Mouse (Mus musculus) midbrain, embryonic 14.5 days (tissue): ENCODE measurements at regions not wholly inside any gene's neighbourhood (a gene's known extent, or its start where the extent isn't known, plus 50 kb on each side); places are given as distances from the start of the nearest gene placed in this dataset.

Experiments used
- ATAC-seq: fragments of 200-750 bp; cut with Nextera tagmentation; 2 replicates; pipeline ENCODE4 v1.8.0; 2017; ENCODE audit warnings: moderate number of reproducible peaks, moderate library complexity; ENCODE audit not compliant: low FRiP score, low TSS enrichment
- DNase-seq: peaks from one replicate; pipeline ENCODE4 v3.0.0-alpha.2; 2015
- H3K27ac ChIP-seq: fragments of 300-500 bp; sonication (generic); replicated peaks from 2 replicates; pipeline ENCODE4 v1.5.1; 2014; ENCODE audit warnings: mild to moderate bottlenecking, low read depth, low read length, moderate library complexity
- H3K27me3 ChIP-seq: fragments of 300-500 bp; sonication (generic); 2 replicates; pipeline ENCODE4 v1.6.1; 2014; ENCODE audit warnings: low read length, control low read depth, mixed read lengths; ENCODE audit not compliant: control insufficient read depth, insufficient read depth
- H3K36me3 ChIP-seq: fragments of 300-500 bp; sonication (generic); 2 replicates; pipeline ENCODE4 v1.6.1; 2014; ENCODE audit warnings: low read length, control low read depth; ENCODE audit not compliant: control insufficient read depth, insufficient read depth
- H3K4me1 ChIP-seq: fragments of 300-500 bp; sonication (generic); 2 replicates; pipeline ENCODE4 v1.6.1; 2014; ENCODE audit warnings: mild to moderate bottlenecking, antibody characterized with exemption, low read length, control low read depth; ENCODE audit not compliant: control insufficient read depth, insufficient read depth
- H3K4me2 ChIP-seq: fragments of 300-500 bp; sonication (generic); 2 replicates; pipeline ENCODE4 v1.6.1; 2014; ENCODE audit warnings: mild to moderate bottlenecking, low read length, moderate library complexity
- H3K4me3 ChIP-seq: fragments of 300-500 bp; sonication (generic); replicated peaks from 2 replicates; pipeline ENCODE4 v1.5.1; 2014; ENCODE audit warnings: low read depth, low read length
- H3K9ac ChIP-seq: fragments of 300-500 bp; sonication (generic); replicated peaks from 2 replicates; pipeline ENCODE4 v1.6.1; 2014; ENCODE audit warnings: mild to moderate bottlenecking, low read length, moderate library complexity
- H3K9me3 ChIP-seq: fragments of 300-500 bp; sonication (generic); 2 replicates; pipeline ENCODE4 v1.6.1; 2016; ENCODE audit warnings: low read length, control low read depth, mixed read lengths; ENCODE audit not compliant: control insufficient read depth
- WGBS: fragments of 180-500 bp; shearing (Covaris S2); extraction: QIAGEN DNeasy Blood & Tissue Kit; methylation state at CpG from one replicate; pipeline ENCODE4 v1.1.7; 2014; 5-methylcytosine and 5-hydroxymethylcytosine counted together

DNA sequence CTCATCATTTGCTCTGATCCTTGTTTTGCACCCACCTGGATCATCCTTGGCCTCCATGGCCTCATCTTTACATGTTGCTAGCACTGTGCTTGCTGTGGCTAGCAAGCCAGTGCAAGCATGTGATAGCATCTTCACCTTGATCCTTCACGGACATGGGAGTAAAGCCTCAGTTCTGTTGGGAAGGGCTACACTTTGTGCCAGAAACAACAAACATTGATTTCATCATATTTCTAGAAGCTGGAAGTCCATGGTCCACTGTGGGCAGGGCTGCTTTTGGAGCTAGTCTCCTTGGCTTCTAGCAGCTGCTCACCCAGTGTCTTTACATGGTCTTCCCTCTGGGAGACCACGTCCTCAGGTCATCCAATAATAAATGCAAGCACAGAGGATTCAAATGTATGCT lies 587.1 kb downstream of the Rnf144a start:
- Histone ChIP-seq H3K4me3 (no peak overlapping the region), H3K27ac (no peak overlapping the region), H3K4me2 (no peak overlapping the region), H3K4me1 (0 out of 2 replicates have a peak, but pooled peaks cover 4% of the 10 kb centered on the region), H3K9me3 (no peaks in the 10 kb centered on the region), H3K9ac (no peak overlapping the region), H3K27me3 (no peaks in the 10 kb centered on the region), H3K36me3 (no peaks in the 10 kb centered on the region)
- ATAC-seq (no peak), DNase-seq (no peak)
- WGBS: 88% methylated on average over 2 of the region's 2 CpGs

DNA sequence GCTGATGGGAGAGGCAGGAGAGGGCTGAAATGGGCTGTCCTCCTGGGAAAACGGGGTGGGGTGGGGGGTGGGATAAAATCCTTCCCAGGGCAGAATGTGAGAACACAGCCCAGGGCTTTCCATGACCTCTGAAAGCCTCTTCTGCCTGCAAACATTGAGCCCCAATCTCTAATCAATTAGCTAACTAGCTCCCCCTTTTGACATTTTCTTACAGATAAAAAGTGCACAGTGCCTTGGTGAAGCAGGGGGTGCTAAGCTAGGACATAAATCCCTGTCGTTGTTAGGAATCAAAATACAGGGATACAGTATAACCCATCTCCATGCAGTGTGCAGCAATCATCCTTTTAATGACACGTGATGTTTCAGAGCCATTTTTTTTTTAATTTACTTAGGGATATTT lies 588.1 kb downstream of the Rnf144a start:
- Histone ChIP-seq H3K4me1 (0 out of 2 replicates have a peak, but pooled peaks cover 4% of the 10 kb centered on the region), H3K9me3 (no peaks in the 10 kb centered on the region), H3K36me3 (no peaks in the 10 kb centered on the region), H3K9ac (no peak overlapping the region), H3K27me3 (no peaks in the 10 kb centered on the region), H3K27ac (0 out of 2 replicates have a peak overlapping the region, but pooled peaks have one; percentile 41), H3K4me3 (no peak overlapping the region), H3K4me2 (no peak overlapping the region)
- WGBS: 16% methylated on average over 3 of the region's 3 CpGs
- no peak for ATAC-seq
- DNase-seq: peak; percentile 52

DNA sequence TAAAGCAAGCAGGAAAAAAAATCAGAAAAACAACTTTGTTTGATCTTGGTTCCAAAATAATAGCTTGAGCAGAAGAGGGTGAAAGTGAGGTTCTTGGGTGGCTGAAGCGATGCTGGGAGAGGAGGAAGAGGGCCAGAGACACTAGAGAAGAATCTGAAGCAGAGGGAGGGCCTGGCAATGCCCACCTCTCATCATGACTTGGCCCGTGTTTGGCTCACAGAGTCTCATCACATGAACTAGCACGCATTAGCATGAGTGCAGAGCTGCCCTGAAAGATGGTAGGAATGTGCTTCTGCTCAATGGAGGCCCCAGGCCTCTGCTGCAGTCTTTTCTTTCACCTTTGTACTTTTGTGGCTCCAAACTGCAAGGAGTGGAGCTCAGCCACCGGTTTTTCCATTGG lies 588.6 kb downstream of the Rnf144a start:
- Histone ChIP-seq H3K4me1 (0 out of 2 replicates have a peak, but pooled peaks cover 4% of the 10 kb centered on the region), H3K9me3 (no peaks in the 10 kb centered on the region), H3K27me3 (no peaks in the 10 kb centered on the region), H3K4me3 (no peak overlapping the region), H3K27ac (peak overlapping the region; percentile 41; the same call in 1 of the 2 replicates), H3K4me2 (no peak overlapping the region), H3K9ac (no peak overlapping the region), H3K36me3 (no peaks in the 10 kb centered on the region)
- DNase-seq (no peak), ATAC-seq (no peak)
- 55% methylated on average over 4 of the region's 4 CpGs for WGBS

DNA sequence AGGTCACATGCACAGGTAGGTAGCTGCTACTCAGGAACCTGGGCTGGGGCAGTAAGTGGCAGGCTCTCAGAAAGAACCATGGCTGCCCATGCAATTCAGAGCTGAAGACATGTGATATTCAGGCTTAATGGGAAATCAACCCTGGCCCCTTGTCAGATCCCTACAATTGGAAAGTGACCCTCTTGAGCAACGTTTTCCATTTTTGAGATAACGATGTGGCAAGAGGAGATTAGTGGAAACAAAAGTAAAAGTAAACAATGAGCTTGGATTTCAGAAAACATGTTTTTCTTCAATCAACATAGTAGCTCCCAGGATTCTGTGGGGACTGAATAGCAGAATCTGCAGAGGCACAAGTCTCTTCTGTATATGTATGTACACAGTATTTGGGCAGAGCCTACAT lies 598.8 kb downstream of the Rnf144a start:
- no peak for ATAC-seq
- 82% methylated on average over 2 of the region's 2 CpGs for WGBS

DNA sequence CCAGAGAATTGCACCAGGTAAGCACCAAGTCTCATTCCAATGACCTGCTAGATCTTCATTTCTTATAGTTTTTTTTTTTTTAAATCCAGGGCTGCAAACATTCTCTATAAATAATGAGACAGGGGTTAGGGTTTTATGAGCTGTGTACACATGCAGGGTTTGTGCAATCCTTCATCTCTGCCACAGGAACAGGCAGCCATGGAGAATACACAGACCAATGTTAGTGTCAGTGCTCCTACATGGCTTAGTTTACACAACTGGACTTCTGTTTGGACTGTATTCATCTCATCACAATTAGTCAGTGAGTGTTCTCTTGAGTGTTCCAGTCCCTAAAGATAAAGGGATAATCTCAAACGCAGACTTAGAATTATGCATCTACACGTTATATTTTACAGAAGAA lies 620.0 kb downstream of the Rnf144a start:
- ATAC-seq (no peak), DNase-seq (no peak)
- Histone ChIP-seq H3K9me3 (no peaks in the 10 kb centered on the region), H3K36me3 (no peaks in the 10 kb centered on the region), H3K9ac (no peak overlapping the region), H3K27ac (no peak overlapping the region), H3K4me2 (no peak overlapping the region), H3K4me1 (no peaks in the 10 kb centered on the region), H3K4me3 (no peak overlapping the region), H3K27me3 (no peaks in the 10 kb centered on the region)
- WGBS: 82% methylated on average over 2 of the region's 2 CpGs

More for the DNA sequence above, 598.8 kb downstream of the Rnf144a start:
- Histone ChIP-seq H3K27ac (no peak overlapping the region), H3K9ac (no peak overlapping the region), H3K27me3 (no peaks in the 10 kb centered on the region), H3K4me1 (no peaks in the 10 kb centered on the region), H3K36me3 (no peaks in the 10 kb centered on the region), H3K9me3 (no peaks in the 10 kb centered on the region), H3K4me2 (no peak overlapping the region), H3K4me3 (no peak overlapping the region)
- DNase-seq: no peak

DNA sequence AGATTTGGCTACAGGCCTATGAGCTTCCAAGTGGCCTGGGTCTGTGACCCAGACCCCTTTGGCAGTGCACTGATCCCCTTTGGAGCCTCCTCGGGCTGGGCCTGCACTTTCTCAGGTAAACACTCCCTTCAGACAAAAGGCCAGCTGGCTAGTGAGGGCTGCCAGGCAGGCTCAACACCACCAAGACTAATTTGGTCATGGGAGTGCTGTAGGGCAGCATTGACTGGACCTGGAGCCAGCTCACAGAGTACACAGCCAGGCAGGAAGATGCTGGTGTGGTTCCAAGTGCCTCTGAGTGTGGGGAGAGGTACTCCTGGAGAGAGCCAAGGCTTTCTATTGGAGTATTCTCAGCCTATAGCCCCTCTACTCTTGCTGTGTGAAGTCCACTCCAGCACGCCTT lies 620.5 kb downstream of the Rnf144a start:
- Histone ChIP-seq H3K9me3 (no peaks in the 10 kb centered on the region), H3K4me2 (no peak overlapping the region), H3K4me3 (no peak overlapping the region), H3K9ac (no peak overlapping the region), H3K4me1 (no peaks in the 10 kb centered on the region), H3K36me3 (no peaks in the 10 kb centered on the region), H3K27me3 (no peaks in the 10 kb centered on the region), H3K27ac (no peak overlapping the region)
- WGBS: 67% methylated on average over 2 of the region's 2 CpGs
- no peak for DNase-seq
- ATAC-seq: no peak

DNA sequence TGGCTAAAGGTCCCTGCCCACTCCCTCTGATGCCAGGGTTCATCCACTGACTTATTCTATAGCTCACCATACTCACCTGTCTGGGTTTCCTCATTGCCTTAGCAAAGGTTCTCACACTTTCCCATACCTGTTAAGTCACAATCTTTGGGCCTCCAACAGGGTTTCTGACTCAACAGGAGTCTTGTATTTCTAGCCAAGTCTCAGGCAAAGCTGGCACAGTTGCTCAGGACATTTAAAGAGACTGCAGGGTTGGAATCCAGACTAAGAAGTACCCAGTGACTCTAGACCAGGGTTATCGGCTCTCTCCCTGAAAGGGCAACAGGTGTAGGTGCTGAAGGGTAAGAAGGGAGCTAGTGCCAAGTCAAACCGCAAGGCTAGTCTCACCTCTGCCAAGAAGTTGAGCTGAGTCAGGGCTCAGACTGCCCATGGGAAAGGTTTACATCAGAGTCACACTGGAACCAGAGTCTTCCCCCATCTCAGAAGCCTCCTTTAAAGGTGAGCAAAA lies 622.4 kb downstream of the Rnf144a start:
- WGBS: 92% methylated on average over 2 of the region's 2 CpGs
- Histone ChIP-seq H3K36me3 (no peaks in the 10 kb centered on the region), H3K9me3 (no peaks in the 10 kb centered on the region), H3K9ac (no peak overlapping the region), H3K27ac (no peak overlapping the region), H3K4me1 (no peaks in the 10 kb centered on the region), H3K27me3 (no peaks in the 10 kb centered on the region), H3K4me2 (no peak overlapping the region), H3K4me3 (no peak overlapping the region)
- ATAC-seq (no peak), DNase-seq (no peak)

DNA sequence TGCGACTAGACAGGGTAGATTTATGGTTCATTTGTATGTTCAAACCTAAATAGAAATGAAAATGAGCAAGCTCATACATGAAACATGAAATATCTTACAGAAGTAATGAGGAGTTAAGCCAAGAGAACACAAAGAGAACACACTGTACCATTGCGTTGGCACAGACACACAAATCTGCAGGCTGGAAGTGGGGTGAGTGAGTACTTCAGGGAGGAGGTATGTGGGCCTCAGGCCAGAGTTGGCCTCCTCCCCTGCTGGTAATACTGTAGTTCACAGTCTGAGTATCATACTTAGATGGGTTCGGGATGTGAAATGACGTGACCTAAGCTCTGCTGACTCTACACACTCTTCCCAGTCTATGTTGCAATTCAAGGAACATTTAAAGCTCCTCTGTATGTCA lies 624.1 kb downstream of the Rnf144a start:
- DNase-seq (no peak), ATAC-seq (no peak)
- H3K4me3 ChIP-seq: no peak overlapping the region
- no peaks in the 10 kb centered on the region for H3K36me3 ChIP-seq
- no peaks in the 10 kb centered on the region for H3K27me3 ChIP-seq
- no peak overlapping the region for H3K9ac ChIP-seq
- no peak overlapping the region for H3K4me2 ChIP-seq
- H3K4me1 ChIP-seq: no peaks in the 10 kb centered on the region
- WGBS: 88% methylated on average over 4 of the region's 4 CpGs
- no peaks in the 10 kb centered on the region for H3K9me3 ChIP-seq
- no peak overlapping the region for H3K27ac ChIP-seq

DNA sequence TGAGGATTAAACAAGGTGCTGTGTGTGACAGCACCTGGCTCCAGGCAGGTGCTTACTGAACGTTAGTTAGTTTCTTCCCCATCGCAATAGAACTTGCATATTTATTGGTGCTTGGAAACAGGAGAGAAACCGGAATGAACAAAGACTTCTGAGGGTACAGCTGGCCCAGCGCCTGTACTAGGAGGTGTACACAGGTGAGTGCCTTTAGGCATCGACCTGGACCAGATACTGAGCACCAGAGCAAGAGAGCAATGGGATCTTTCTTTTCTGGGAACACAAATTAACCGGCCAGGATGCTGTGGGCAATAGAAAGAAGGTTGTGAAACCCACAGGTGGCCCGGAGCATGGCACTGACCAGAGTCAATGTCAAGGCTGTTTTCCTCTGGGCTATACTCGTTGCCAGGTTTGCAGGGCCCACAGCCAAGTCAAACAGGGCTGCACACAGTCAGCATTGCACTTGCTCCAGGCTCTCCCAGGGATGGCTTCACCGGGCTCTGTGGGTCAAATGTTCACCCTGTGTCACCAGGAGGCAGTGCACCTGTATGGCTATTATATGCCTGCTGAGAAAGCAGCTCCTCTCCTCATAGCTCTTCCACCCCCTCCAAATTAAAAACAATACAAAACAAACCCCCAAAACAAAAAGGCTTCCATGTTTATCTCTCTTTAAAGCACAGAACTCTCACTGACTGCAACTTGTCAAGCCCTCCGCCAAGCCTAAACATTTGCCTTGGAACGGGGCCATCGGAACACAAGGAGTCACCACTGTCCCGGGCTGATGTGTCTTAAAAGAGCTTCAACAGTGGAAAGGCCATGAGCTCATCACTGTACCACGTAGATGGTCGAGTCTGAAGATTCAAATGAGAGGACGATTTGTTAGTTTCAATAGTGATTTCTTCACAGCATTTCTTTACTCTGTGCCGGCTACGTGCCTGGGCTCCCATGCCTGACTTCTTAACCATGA lies 629.1 kb downstream of the Rnf144a start:
- H3K4me2 ChIP-seq: no peak overlapping the region
- no peaks in the 10 kb centered on the region for H3K27me3 ChIP-seq
- no peaks in the 10 kb centered on the region for H3K9me3 ChIP-seq
- no peaks in the 10 kb centered on the region for H3K4me1 ChIP-seq
- H3K4me3 ChIP-seq: no peak overlapping the region
- no peak for ATAC-seq
- DNase-seq: no peak
- 86% methylated on average over 18 of the region's 18 CpGs for whole genome bisulfite sequencing
- H3K36me3 ChIP-seq: no peaks in the 10 kb centered on the region
- H3K27ac ChIP-seq: no peak overlapping the region
- H3K9ac ChIP-seq: no peak overlapping the region
